Mouse (Mus musculus) ovary, postnatal 14 days (tissue): ENCODE measurements around the gene Ccdc175.

ENCODE experiments used
- DNase-seq: peaks from one replicate; pipeline ENCODE4 v3.0.0; 2022; ENCODE audit warnings: low spot score

The Ccdc175 gene

GRCm38 (mm10) chr12:72102776-72103175 is 82.1 kb downstream of the Ccdc175 start:
- no peak for DNase-seq

GRCm38 (mm10) chr12:72096966-72097365 is 87.9 kb downstream of the Ccdc175 start:
- no peak for DNase-seq

GRCm38 (mm10) chr12:72089802-72090201 is 95.0 kb downstream of the Ccdc175 start:
- DNase-seq = no peak

DNA sequence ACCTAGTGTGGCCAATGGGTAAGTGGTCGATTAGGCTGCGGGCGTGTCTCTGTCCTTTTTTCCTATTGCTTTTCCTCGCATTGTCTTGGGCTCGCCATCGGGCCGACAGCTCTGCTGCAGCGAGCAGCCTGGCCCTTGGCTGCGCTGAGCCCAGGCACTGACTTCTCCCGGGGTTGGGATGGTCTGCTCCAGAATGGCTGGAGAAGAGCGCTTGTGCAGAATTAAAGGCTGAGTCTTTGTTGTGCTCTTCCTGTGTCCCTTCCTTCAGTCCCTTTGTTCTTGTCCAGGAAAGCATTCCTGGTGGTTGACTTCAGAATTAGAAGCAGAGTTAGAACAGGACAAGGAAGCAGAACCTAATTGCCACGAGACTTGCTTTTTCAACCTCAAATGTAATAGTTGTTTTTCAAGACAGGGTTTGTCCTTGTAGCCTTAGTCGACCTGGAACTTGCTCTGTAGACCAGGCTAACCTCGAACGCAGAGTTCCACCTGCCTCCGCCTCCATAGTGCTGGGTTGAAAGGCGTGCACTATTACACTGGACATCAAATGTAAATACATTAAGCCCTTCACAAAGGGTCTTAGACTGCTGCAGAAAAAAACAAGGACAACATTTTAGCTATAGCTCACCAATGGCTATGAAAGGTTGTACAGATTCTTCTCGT is 98.5 kb downstream of the Ccdc175 start:
- DNase-seq = no peak

DNA sequence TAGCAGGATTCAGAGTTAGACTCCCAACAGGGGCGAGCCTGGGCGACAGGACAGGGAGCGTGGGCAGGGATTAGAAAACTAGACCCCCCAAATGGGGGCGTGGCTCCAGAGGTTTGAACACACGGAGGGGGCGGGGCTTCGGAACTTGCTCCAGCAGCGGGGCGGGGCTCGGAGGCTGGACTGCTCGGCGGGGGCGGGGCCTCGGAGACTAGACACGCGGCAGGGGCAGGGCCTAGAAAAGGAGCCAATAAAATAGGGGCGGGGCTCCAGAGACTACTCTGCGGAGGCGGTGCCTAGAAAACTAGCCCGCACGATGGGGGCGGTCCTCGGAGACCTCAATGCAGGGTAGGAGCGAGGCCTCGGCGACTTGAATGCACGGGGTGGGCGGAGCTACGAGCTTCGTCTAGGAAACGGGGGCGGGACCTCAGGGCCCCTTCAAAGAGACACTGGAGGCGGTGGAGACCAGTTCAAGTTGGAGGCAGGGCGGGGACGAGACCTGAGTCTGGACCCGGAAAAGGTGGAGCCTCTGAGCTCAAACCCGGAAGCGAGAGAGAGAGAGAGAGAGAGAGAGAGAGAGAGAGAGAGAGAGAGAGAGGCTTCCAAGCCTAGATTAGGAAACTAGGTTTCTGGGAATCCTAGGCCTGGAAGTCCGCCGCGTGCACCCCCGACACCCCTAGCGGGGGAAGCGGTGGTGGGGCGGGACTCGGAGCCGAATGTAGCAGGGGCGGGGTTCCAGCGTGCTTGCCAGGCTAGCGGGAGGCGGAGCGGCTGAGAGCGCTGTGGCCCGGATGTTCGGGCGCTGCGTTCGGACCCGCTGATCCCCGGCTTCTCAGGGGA is 99.3 kb downstream of the Ccdc175 start, which contains the start of the genes L3hypdh and Jkamp:
Gene L3hypdh (minus strand): TSS at position 111 of the 837 bp plus-strand sequence.
Gene Jkamp (plus strand): TSS at position 261 of the 837 bp plus-strand sequence.
- DNase-seq = peak; percentile 99

GRCm38 (mm10) chr12:72085024-72085328 is 99.9 kb downstream of the Ccdc175 start:
- DNase-seq = no peak

GRCm38 (mm10) chr12:72084261-72085023 is 100.4 kb downstream of the Ccdc175 start:
- peak; percentile 53 for DNase-seq

- DNase-seq = no peak
These were observed 101.6 kb downstream of the Ccdc175 start for GRCm38 (mm10) chr12:72083265-72083664.

GRCm38 (mm10) chr12:72082370-72082769 is 102.5 kb downstream of the Ccdc175 start:
- DNase-seq = peak; percentile 9

GRCm38 (mm10) chr12:72081961-72082360 is 102.9 kb downstream of the Ccdc175 start:
- no peak for DNase-seq

DNA sequence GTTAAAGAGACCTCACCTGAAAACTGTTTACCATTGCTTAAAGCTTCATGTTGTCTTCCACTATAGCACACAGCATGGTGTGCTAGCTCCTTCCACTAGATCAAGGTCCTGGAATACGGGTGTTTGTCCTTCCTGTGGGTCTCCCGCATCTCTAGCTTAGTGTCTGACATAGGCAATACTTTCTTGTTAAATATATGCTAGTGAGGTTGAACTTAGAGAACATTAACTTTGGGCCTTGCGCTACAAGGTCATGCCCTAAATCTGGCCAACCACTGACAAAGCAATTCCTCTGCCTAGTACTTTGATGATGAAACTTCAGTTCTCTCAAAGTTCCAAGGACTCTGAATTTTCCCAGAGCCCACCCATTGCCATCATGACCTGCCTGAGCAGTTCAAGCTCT is 106.6 kb downstream of the Ccdc175 start:
- no peak for DNase-seq

DNA sequence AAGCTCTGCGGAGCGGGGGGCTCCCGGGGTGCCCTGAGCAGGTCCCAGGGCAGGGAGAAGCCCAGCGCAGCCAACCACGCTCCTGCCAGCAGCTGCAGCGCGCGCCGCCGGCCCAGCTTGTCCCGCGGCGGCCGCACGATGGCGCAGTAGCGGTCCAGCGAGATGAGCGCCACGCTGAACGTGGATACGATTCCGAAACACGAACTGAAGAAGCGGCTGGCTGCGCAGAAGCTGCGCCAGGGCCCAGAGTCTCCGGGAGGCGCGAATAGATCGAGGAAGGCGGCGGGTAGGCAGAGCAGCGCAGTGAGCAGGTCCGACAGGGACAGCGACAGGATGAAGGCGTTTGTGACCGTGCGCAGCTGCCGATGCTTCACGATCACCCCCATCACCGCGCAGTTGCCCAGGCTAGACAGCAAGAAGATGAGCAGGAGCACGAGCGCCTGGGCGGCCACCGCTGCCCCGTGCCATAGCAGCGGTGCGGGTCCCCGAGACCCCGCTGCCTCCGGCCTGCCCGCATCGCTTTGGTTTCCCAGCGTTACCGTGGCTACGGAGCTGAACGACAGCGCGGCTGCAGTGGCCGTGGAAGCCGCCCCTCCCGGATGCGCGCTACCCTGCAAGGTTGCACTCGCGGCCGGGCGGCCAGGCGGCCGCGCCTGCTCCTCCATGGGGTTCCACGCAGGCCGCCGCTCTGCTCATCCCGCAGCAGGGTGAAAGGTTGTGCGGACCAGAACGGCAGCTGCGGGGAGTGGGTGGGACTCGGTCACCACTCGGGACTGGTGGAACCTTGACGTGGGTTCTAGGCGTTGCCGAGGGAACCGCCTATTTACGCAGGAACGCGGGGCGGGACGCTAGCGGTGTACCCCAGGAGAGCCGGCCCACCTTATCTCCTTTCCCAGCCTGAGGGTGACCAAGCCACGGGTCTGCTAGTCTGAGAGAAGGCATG is 114.2 kb downstream of the Ccdc175 start, which contains the start of gene Gpr135:
Gene Gpr135 (minus strand): TSS at position 799 of the 943 bp plus-strand sequence.
- DNase-seq = peak; percentile 74

- DNase-seq = no peak
These were observed 115.1 kb downstream of the Ccdc175 start for GRCm38 (mm10) chr12:72069626-72070326.

DNA sequence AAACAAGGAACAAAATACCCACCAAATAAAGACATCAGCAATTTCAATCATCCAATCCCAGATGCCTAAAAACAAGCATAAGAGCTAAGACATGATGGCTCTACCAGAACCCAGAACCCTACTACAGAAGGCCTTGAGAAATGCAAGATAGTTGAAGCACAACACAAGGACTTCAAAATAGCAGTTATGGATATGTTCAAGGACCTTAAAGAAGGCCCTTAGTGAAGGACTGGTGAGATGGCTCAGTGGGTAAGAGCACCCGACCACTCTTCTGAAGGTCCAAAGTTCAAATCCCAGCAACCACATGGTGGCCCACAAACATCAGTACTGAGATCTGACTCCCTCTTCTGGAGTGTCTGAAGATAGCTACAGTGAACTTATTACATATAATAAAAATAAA is 127.0 kb downstream of the Ccdc175 start:
- no peak for DNase-seq

GRCm38 (mm10) chr12:72053851-72054250 is 131.0 kb downstream of the Ccdc175 start:
- DNase-seq = no peak

- no peak for DNase-seq
These were observed 131.5 kb downstream of the Ccdc175 start for GRCm38 (mm10) chr12:72053303-72053702.

GRCm38 (mm10) chr12:72052571-72052970 is 132.3 kb downstream of the Ccdc175 start:
- no peak for DNase-seq
